Mouse (Mus musculus): ENCODE measurements at regions not wholly inside any gene's neighbourhood (a gene's known extent, or its start where the extent isn't known, plus 50 kb on each side); places are given as distances from the start of the nearest gene placed in this dataset.

DNA sequence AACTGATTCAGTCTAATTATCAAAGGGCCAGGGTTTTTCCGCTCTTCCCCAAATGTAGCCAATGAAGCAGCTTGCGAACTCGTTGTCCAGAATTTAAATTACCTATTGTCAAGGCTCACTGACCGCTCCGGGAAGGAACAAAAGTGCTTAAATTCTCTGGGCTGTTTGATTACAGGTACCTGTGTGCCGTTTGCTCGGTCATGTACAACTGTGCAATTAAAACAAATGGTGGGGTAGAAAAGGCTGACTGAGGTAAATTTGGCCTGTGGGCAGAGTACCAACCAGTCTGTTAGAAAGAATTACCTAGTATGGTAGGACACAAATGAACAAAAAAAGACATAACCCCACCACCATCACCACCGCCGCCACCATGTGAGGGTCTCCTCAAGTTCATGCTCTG lies 66.0 kb upstream of the Clint1 start:
- Histone ChIP-seq H3K4me3 (no peak overlapping the region), H3K36me3 (no peaks in the 10 kb centered on the region), H3K27ac (replicated peaks) (no peak overlapping the region), H3K4me1 (peaks cover 18% of the 10 kb centered on the region), H3K27me3 (ENCODE audit: low read depth, poor library complexity, severe bottlenecking) (no peaks in the 10 kb centered on the region), H3K9me3 (replicated peaks) (0 out of 2 replicates have a peak, but pooled peaks cover 3% of the 10 kb centered on the region)
- 81% methylated on average over 9 of the region's 9 CpGs for WGBS
- no peak for DNase-seq (ENCODE audit: low spot score)

DNA sequence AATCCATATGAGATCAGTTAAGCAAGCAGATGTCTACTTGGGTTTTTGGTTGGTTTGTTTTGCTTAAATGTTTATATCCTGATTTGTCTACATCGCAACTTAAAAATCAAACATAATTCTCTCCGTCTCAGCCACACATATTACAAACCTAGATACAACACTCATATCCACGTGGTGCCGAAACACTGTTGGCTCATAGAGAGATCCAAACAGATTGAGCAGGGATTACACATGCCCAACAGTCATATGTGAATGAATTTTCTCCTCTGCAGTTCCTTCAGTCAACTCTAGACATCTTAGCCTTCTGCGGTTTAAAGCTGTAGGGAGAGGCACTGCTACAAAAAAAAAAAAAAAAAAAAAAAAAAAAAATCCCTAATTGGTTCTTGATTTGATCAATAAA lies 64.4 kb upstream of the Clint1 start:
- Histone ChIP-seq H3K4me3 (no peak overlapping the region), H3K4me1 (peaks cover 18% of the 10 kb centered on the region), H3K27me3 (ENCODE audit: low read depth, poor library complexity, severe bottlenecking) (no peaks in the 10 kb centered on the region), H3K27ac (replicated peaks) (no peak overlapping the region), H3K9me3 (replicated peaks) (0 out of 2 replicates have a peak, but pooled peaks cover 3% of the 10 kb centered on the region), H3K36me3 (no peaks in the 10 kb centered on the region)
- WGBS: 94% methylated on average over 5 of the region's 5 CpGs
- no peak for DNase-seq (ENCODE audit: low spot score)

DNA sequence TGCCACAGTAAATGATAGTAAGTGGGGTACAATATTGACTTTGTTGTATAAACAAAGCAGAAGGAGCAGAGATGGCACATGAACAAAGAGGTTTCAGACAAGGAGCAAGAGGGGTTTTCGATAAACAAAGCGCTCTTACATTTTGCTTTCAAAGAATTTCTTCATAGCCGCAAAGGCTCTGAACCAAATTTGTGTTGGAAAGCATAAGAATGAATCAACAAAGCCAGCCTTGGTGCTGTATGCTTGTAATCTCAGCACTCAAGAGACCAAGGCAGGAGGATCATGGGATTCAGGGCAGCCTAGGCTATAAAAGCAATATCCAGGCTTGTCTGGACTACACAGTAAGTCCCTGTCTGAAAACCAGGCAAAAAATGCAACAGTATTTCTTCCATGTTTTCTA lies 62.0 kb upstream of the Clint1 start:
- H3K9me3 ChIP-seq (replicated peaks): 0 out of 2 replicates have a peak, but pooled peaks cover 3% of the 10 kb centered on the region
- DNase-seq (ENCODE audit: low spot score): no peak
- H3K36me3 ChIP-seq: no peaks in the 10 kb centered on the region
- no peaks in the 10 kb centered on the region for H3K27me3 ChIP-seq (ENCODE audit: low read depth, poor library complexity, severe bottlenecking)
- H3K4me3 ChIP-seq: no peak overlapping the region
- WGBS: 95% methylated on average over 3 of the region's 3 CpGs
- H3K4me1 ChIP-seq: peaks cover 18% of the 10 kb centered on the region
- 0 out of 2 replicates have a peak overlapping the region, but pooled peaks have one; percentile 33 for H3K27ac ChIP-seq (replicated peaks)

DNA sequence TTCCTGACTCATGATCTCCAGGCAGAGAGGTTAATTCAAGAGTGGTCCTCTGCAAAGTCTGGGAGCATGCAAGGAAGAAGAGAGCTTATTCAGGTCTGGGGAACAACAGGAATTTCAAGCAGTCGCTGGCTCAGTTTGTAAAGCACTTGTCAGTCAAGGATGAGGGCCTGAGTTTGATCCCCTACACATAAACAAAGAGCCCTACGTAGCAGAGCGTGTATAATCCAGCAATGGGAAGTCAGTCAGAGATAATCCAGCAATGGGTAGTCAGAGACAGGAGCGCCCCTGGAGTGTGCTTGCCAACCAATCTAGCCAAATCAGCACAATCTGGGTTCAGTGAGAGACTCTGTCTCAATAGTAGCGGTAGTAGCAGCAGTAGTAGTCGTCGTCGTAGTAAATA lies 61.3 kb upstream of the Clint1 start:
- Histone ChIP-seq H3K9me3 (replicated peaks) (0 out of 2 replicates have a peak, but pooled peaks cover 3% of the 10 kb centered on the region), H3K4me1 (peaks cover 22% of the 10 kb centered on the region), H3K27me3 (ENCODE audit: low read depth, poor library complexity, severe bottlenecking) (no peaks in the 10 kb centered on the region), H3K36me3 (no peaks in the 10 kb centered on the region), H3K4me3 (no peak overlapping the region), H3K27ac (replicated peaks) (no peak overlapping the region)
- peak; percentile 26 for DNase-seq (ENCODE audit: low spot score)
- 52% methylated on average over 8 of the region's 8 CpGs for WGBS

DNA sequence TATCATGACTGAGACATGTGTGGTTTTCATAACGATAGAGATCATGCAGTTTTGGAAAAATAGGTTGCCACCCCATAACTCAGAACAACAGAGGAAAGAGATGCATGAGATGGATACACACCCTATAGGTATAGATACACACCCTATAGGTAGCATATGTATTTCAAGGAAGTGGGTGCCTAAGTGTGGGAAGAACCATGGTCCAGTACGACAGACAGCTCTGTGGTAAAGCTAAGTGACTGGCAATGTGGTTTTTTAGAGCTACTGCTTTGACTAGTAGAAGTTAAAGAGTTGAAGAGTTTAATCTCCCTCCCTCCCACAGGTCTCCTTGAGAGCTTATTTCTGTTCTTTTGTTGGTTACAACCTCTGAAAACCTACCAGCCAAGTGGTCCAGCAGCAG lies 60.2 kb upstream of the Clint1 start:
- 86% methylated on average over 2 of the region's 2 CpGs for WGBS

DNA sequence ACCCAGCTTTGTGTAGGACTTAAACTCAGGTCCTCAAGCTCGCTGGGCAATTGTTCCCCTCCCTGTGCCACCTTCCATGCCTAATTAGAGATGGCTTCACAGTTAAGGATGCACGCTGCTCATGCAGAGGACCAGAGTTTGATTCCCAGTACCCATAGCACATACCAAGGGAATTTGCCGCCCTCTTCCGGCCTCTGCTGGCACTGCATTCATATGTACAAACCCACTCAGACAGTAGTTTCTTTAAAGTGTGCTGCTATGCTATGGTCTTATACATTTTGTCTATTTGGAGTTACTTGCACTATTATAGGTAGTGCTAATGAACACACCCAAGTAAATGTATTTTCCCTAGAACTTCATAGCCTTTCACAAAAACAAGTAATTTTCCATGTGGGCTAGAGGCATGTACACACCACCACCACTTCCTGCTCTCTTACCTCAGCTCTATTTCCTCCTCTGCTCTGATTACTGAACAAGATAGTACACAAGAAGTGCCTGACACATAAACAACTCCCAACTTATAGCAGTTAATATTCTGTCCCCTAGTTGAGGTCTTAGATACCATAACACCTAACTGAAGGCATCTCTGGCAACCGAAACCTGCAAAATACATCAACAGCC lies 57.4 kb upstream of the Clint1 start:
- no peak overlapping the region for H3K4me3 ChIP-seq
- H3K27me3 ChIP-seq (ENCODE audit: low read depth, poor library complexity, severe bottlenecking): no peaks in the 10 kb centered on the region
- WGBS: 74% methylated on average over 5 of the region's 5 CpGs
- no peak overlapping the region for H3K27ac ChIP-seq (replicated peaks)
- peaks cover 29% of the 10 kb centered on the region for H3K4me1 ChIP-seq
- no peaks in the 10 kb centered on the region for H3K9me3 ChIP-seq (replicated peaks)
- no peaks in the 10 kb centered on the region for H3K36me3 ChIP-seq
- no peak for DNase-seq (ENCODE audit: low spot score)

More for the DNA sequence above, 60.2 kb upstream of the Clint1 start:
- DNase-seq (ENCODE audit: low spot score): no peak
- no peaks in the 10 kb centered on the region for H3K27me3 ChIP-seq (ENCODE audit: low read depth, poor library complexity, severe bottlenecking)
- H3K4me3 ChIP-seq: no peak overlapping the region
- H3K9me3 ChIP-seq (replicated peaks): 0 out of 2 replicates have a peak, but pooled peaks cover 3% of the 10 kb centered on the region
- no peaks in the 10 kb centered on the region for H3K36me3 ChIP-seq
- H3K4me1 ChIP-seq: peaks cover 23% of the 10 kb centered on the region
- no peak overlapping the region for H3K27ac ChIP-seq (replicated peaks)

DNA sequence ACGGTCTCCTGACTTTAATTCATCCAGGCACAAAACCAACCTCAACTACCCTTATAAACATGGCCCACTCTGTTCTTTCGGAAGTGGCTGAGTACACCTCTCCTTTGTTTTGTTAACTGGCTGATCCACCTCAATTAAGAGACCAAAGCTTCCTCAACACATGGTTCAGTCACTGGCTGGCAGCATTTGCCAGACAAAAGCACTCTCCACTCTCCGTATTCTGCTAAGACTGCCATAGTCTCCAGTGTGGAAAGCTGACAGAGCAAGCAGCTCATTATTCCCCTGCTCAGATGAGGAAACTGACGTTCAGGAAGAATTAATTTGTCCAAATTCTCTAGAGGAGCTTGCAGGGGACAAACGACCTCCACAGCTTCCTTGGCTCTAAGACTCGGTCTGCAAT lies 56.5 kb upstream of the Clint1 start:
- Histone ChIP-seq H3K4me3 (no peak overlapping the region), H3K27ac (replicated peaks) (no peak overlapping the region), H3K36me3 (no peaks in the 10 kb centered on the region), H3K9me3 (replicated peaks) (no peaks in the 10 kb centered on the region), H3K27me3 (ENCODE audit: low read depth, poor library complexity, severe bottlenecking) (no peaks in the 10 kb centered on the region), H3K4me1 (peaks cover 28% of the 10 kb centered on the region)
- DNase-seq (ENCODE audit: low spot score): no peak
- 43% methylated on average over 6 of the region's 6 CpGs for WGBS

DNA sequence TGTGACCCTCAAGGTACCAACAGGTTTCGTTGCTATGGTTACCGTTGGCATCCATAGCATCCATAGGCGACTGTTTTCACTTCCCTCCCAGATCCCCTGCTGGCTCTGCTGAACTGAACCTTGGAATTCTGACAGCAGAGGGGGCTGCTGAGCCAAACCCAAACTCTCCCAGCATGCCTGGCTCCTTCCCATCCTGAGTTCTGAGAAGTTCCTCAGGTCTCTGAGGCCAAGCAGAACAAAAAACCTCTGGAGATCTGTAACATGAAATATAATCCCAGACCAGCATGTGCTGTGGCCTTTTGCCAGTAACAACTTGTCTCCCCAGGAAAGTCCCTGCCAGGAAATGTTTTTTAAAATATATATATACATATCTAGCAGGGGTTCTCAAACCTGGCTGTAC lies 56.1 kb upstream of the Clint1 start:
- WGBS: 7% methylated on average over 3 of the region's 3 CpGs
- Histone ChIP-seq H3K36me3 (no peaks in the 10 kb centered on the region), H3K27ac (replicated peaks) (no peak overlapping the region), H3K4me1 (peaks cover 24% of the 10 kb centered on the region), H3K27me3 (ENCODE audit: low read depth, poor library complexity, severe bottlenecking) (no peaks in the 10 kb centered on the region), H3K9me3 (replicated peaks) (no peaks in the 10 kb centered on the region), H3K4me3 (no peak overlapping the region)
- DNase-seq (ENCODE audit: low spot score): peak; percentile 71

DNA sequence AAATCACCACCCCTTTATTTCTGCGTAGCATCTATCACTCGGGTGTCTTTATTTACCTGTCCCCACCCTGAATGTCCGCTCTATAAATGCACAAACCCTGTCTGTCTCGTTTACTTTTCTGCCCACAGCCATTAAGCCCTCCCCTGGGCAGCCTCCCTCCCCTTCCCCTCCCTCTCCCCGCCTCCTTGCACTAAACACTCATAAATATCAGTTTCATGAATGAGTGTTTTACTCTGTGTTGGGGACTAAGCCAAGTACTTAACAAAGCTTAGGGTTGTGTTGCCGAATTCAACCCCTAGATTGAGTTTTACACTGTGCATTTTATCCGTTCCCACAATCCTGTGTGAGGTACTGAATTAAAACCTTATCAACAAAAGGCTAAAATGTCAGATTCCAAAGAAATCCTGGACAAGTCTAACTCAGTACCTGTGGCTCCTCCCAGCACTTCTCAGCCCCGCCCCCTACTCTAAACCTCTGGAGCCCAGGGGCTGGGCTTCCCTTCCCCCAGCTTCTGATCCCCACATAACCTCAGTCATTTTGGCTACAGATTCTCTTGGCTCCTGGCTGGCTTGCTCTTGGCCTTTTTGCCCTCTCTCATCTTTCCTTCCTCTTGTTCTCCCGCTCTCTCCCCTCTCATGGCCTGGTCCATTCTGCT lies 52.0 kb upstream of the Clint1 start:
- H3K27ac ChIP-seq (replicated peaks): no peak overlapping the region
- no peaks in the 10 kb centered on the region for H3K9me3 ChIP-seq (replicated peaks)
- no peak overlapping the region for H3K4me3 ChIP-seq
- no peaks in the 10 kb centered on the region for H3K27me3 ChIP-seq (ENCODE audit: low read depth, poor library complexity, severe bottlenecking)
- no peaks in the 10 kb centered on the region for H3K36me3 ChIP-seq
- WGBS: 30% methylated on average over 9 of the region's 9 CpGs
- DNase-seq (ENCODE audit: low spot score): no peak
- H3K4me1 ChIP-seq: peaks cover 23% of the 10 kb centered on the region

All from midbrain, embryonic 10.5 days (tissue).